Mouse (Mus musculus): ENCODE measurements around the gene Atad3a. TPM values are rescaled to one million over a fixed set of nuclear protein-coding genes. Genes with fewer than 3 reads are reported as not detected.

Atad3a gene
- polyA plus RNA-seq, 1 experiment from 2014 or later = 87.7 TPM

Small RNA genes lying within 50 kb of the gene (microRNA-seq; reads per million reads assigned to microRNA genes)
- gene Gm27743 = not detected

Other genes starting within 250 kb of the Atad3a start
- 45.0 and 49.3 TPM in 2 replicates for gene Nadk, start 198.7 kb downstream of the Atad3a start, polyA plus RNA-seq (2015; fragmentation: Nextera tagmentation; extraction: Ambion mirVana)
- 5.7 and 6.2 TPM in 2 replicates for gene Slc35e2, start 159.7 kb downstream of the Atad3a start, polyA plus RNA-seq (2015; fragmentation: Nextera tagmentation; extraction: Ambion mirVana)
- 39.6 and 40.2 TPM in 2 replicates for gene Cdk11b, start 136.2 kb downstream of the Atad3a start, polyA plus RNA-seq (2015; fragmentation: Nextera tagmentation; extraction: Ambion mirVana)
- gene Gm10563, start 115.7 kb downstream of the Atad3a start, polyA plus RNA-seq (2015; fragmentation: Nextera tagmentation; extraction: Ambion mirVana) = not detected in 2 replicates
- gene Mmp23, start 107.7 kb downstream of the Atad3a start, polyA plus RNA-seq (2015; fragmentation: Nextera tagmentation; extraction: Ambion mirVana) = 67.1 and 73.0 TPM in 2 replicates
- gene Mib2, start 91.9 kb downstream of the Atad3a start, polyA plus RNA-seq (2015; fragmentation: Nextera tagmentation; extraction: Ambion mirVana) = 16.5 and 16.9 TPM in 2 replicates
- 1.1 and 1.4 TPM in 2 replicates for gene Fndc10, start 66.8 kb downstream of the Atad3a start, polyA plus RNA-seq (2015; fragmentation: Nextera tagmentation; extraction: Ambion mirVana)
- 105 and 122 TPM in 2 replicates for gene Ssu72, start 56.3 kb downstream of the Atad3a start, polyA plus RNA-seq (2015; fragmentation: Nextera tagmentation; extraction: Ambion mirVana)
- 0.46 and 0.51 TPM in 2 replicates for gene Tmem240, start 26.3 kb downstream of the Atad3a start, polyA plus RNA-seq (2015; fragmentation: Nextera tagmentation; extraction: Ambion mirVana)
- gene Vwa1, start 13.6 kb upstream of the Atad3a start, polyA plus RNA-seq (2015; fragmentation: Nextera tagmentation; extraction: Ambion mirVana) = 3.5 and 3.7 TPM in 2 replicates
- gene Tmem88b, start 24.8 kb upstream of the Atad3a start, polyA plus RNA-seq (2015; fragmentation: Nextera tagmentation; extraction: Ambion mirVana) = 4.2 and 5.3 TPM in 2 replicates
- not detected in 2 replicates for gene Ankrd65, start 29.3 kb upstream of the Atad3a start, polyA plus RNA-seq (2015; fragmentation: Nextera tagmentation; extraction: Ambion mirVana)
- gene Mrpl20, start 41.8 kb upstream of the Atad3a start, polyA plus RNA-seq (2015; fragmentation: Nextera tagmentation; extraction: Ambion mirVana) = 138 and 157 TPM in 2 replicates
- gene Ccnl2, start 51.4 kb upstream of the Atad3a start, polyA plus RNA-seq (2015; fragmentation: Nextera tagmentation; extraction: Ambion mirVana) = 97.1 and 113 TPM in 2 replicates
- 126 and 144 TPM in 2 replicates for gene Aurkaip1, start 70.2 kb upstream of the Atad3a start, polyA plus RNA-seq (2015; fragmentation: Nextera tagmentation; extraction: Ambion mirVana)
- gene Mxra8, start 78.6 kb upstream of the Atad3a start, polyA plus RNA-seq (2015; fragmentation: Nextera tagmentation; extraction: Ambion mirVana) = 56.7 and 59.3 TPM in 2 replicates
- gene Dvl1, start 86.3 kb upstream of the Atad3a start, polyA plus RNA-seq (2015; fragmentation: Nextera tagmentation; extraction: Ambion mirVana) = 2.8 and 2.9 TPM in 2 replicates
- gene Tas1r3, start 102.3 kb upstream of the Atad3a start, polyA plus RNA-seq (2015; fragmentation: Nextera tagmentation; extraction: Ambion mirVana) = 0.09 and 0.11 TPM in 2 replicates
- 9.1 and 9.8 TPM in 2 replicates for gene Cptp, start 108.3 kb upstream of the Atad3a start, polyA plus RNA-seq (2015; fragmentation: Nextera tagmentation; extraction: Ambion mirVana)
- 36.0 and 36.4 TPM in 2 replicates for gene Ints11, start 108.5 kb upstream of the Atad3a start, polyA plus RNA-seq (2015; fragmentation: Nextera tagmentation; extraction: Ambion mirVana)
- 32.5 and 33.1 TPM in 2 replicates for gene Pusl1, start 130.7 kb upstream of the Atad3a start, polyA plus RNA-seq (2015; fragmentation: Nextera tagmentation; extraction: Ambion mirVana)
- gene Acap3, start 130.7 kb upstream of the Atad3a start, polyA plus RNA-seq (2015; fragmentation: Nextera tagmentation; extraction: Ambion mirVana) = 8.8 and 10.4 TPM in 2 replicates
- 72.0 and 81.6 TPM in 2 replicates for gene Ube2j2, start 182.7 kb upstream of the Atad3a start, polyA plus RNA-seq (2015; fragmentation: Nextera tagmentation; extraction: Ambion mirVana)
- 20.3 and 32.8 TPM in 2 replicates for gene C1qtnf12, start 201.2 kb upstream of the Atad3a start, polyA plus RNA-seq (2015; fragmentation: Nextera tagmentation; extraction: Ambion mirVana)
- 8.8 and 10.7 TPM in 2 replicates for gene B3galt6, start 231.6 kb upstream of the Atad3a start, polyA plus RNA-seq (2015; fragmentation: Nextera tagmentation; extraction: Ambion mirVana)
- gene Sdf4, start 231.8 kb upstream of the Atad3a start, polyA plus RNA-seq (2015; fragmentation: Nextera tagmentation; extraction: Ambion mirVana) = 127 and 136 TPM in 2 replicates